ENCODE assay signal across 19 mouse cellular contexts in genomic region chr16:20735651-20736050, GRCm38 (mm10). TPM values are rescaled to one million over a fixed set of nuclear protein-coding genes. Genes with fewer than 3 reads are reported as not detected.
A peak's percentile ranks its signal among the peaks of the same experiment; 100 is the strongest.
DNase-seq lines count a peak whose midpoint lies in the region; TF ChIP-seq lines count a peak whose summit lies in the region.
"Had no signal": no experiment of that assay in that cellular context is flagged by ENCODE, and none has a peak within 500 bp of the region (broad histone marks: within the 10 kb centered on the region; RNA-seq: fewer than 3 reads in every experiment).

No protein-coding gene starts in this region.

- H3K4me3 ChIP-seq in layer of hippocampus, adult 2 months: no peak overlapping the region; the same call in 1 of the 2 replicates
- H3K4me3 ChIP-seq in left cerebral cortex, adult 2 months: no peak overlapping the region

- intact Hi-C loops in left cerebral cortex, postnatal 4 days (cut with DNase I): no loop called here
- intact Hi-C loops in left cerebral cortex, adult 2 months (cut with DNase I): no loop called here

- peak; percentile 62 to 72 for DNase-seq in cerebellum, postnatal 10 days
- DNase-seq in cerebellum, adult 9-11 months: no peak
- DNase-seq in layer of hippocampus, adult 2 months (ENCODE audit: low spot score in 2 of 2): no peak
- no peak for DNase-seq in layer of hippocampus, postnatal 36 days
- peak; percentile 70 for DNase-seq in left cerebral cortex, postnatal 4 days
- DNase-seq in left cerebral cortex, adult 2 months (ENCODE audit: extremely low spot score in 1 of 2, low spot score in 2 of 2): no peak
- DNase-seq: adrenal gland, adult 2 months; adrenal gland, adult 8-10 months; adrenal gland, postnatal 10 days; adrenal gland, postnatal 14 days; adrenal gland, postnatal 25 days; adrenal gland, postnatal 36 days; B cell, adult 2 months; cerebellum, adult 11 months; cerebellum, adult 11-12 months; cerebellum, adult 18-20 months had no signal

- TF ChIP-seq CTCF in layer of hippocampus, adult 2 months (conservative IDR thresholded peaks at IDR 0.05): no peak
- TF ChIP-seq CTCF in left cerebral cortex, adult 2 months (IDR thresholded peaks at IDR 0.05): no peak

- peak overlapping the region; percentile 99; the same call in 1 of the 2 replicates for H3K27ac ChIP-seq in layer of hippocampus, adult 2 months
- no peak overlapping the region for H3K27ac ChIP-seq in left cerebral cortex, adult 2 months

RNA-seq across cellular contexts. Expression of gene Thpo, which starts 1.3 kb away (rescaled TPM):
- total RNA-seq in layer of hippocampus, adult 2 months (2021): 10 to 100 TPM; 12.5 to 16.2 TPM
- 10 to 100 TPM; 14.1 to 15.8 TPM for total RNA-seq in layer of hippocampus, postnatal 36 days (2021)
- total RNA-seq in left cerebral cortex, postnatal 4 days (2021): 1 to 10 TPM; 1.2 to 2.3 TPM
- 1 to 10 TPM; 7.5 to 8.7 TPM for total RNA-seq in left cerebral cortex, adult 2 months (2021)
- total RNA-seq: G1E, MEL had no signal

RNA-seq across cellular contexts. Expression of gene Chrd, which starts 2.7 kb away (rescaled TPM):
- total RNA-seq in layer of hippocampus, adult 2 months (2021): 10 to 100 TPM; 87.0 to 90.7 TPM
- 10 to 100 TPM; 86.1 to 88.4 TPM for total RNA-seq in layer of hippocampus, postnatal 36 days (2021)
- total RNA-seq in left cerebral cortex, postnatal 4 days (2021): 10 to 100 TPM; 15.4 to 18.6 TPM
- 10 to 100 TPM; 50.5 to 56.3 TPM for total RNA-seq in left cerebral cortex, adult 2 months (2021)
- total RNA-seq: CH12.LX, MEL had no signal

RNA-seq across cellular contexts. Expression of gene Clcn2, which starts 18.1 kb away (rescaled TPM):
- total RNA-seq in layer of hippocampus, adult 2 months (2021): 10 to 100 TPM; 74.2 to 79.5 TPM
- 10 to 100 TPM; 66.0 to 71.3 TPM for total RNA-seq in layer of hippocampus, postnatal 36 days (2021)
- 10 to 100 TPM; 38.8 to 40.3 TPM for total RNA-seq in left cerebral cortex, postnatal 4 days (2021)
- 10 to 100 TPM; 74.8 to 79.3 TPM for total RNA-seq in left cerebral cortex, adult 2 months (2021)

RNA-seq across cellular contexts. Expression of gene Polr2h, which starts 18.2 kb away (rescaled TPM):
- 10 to 100 TPM; 26.1 TPM for total RNA-seq in layer of hippocampus, adult 2 months (2021)
- total RNA-seq in layer of hippocampus, postnatal 36 days (2021): 10 to 100 TPM; 24.8 to 24.9 TPM
- total RNA-seq in left cerebral cortex, postnatal 4 days (2021): 10 to 100 TPM; 30.5 to 32.0 TPM
- 10 to 100 TPM; 22.5 to 28.6 TPM for total RNA-seq in left cerebral cortex, adult 2 months (2021)

RNA-seq across cellular contexts. Expression of gene Fam131a, which starts 42.6 kb away (rescaled TPM):
- 100 to 1,000 TPM; 450 to 457 TPM for total RNA-seq in layer of hippocampus, adult 2 months (2021)
- 100 to 1,000 TPM; 415 to 465 TPM for total RNA-seq in layer of hippocampus, postnatal 36 days (2021)
- total RNA-seq in left cerebral cortex, postnatal 4 days (2021): 100 to 1,000 TPM; 101 to 115 TPM
- 100 to 1,000 TPM; 320 to 343 TPM for total RNA-seq in left cerebral cortex, adult 2 months (2021)
- total RNA-seq: MEL had no signal

Comparison
In these comparisons a context has a peak if more than half of its experiments do, and no peak if none do; other contexts are left out.
1. DNase-seq: peak in cerebellum, postnatal 10 days (2 of 2) and left cerebral cortex, postnatal 4 days (single experiment); none in cerebellum, adult 9-11 months (single experiment), layer of hippocampus, adult 2 months (0 of 2), layer of hippocampus, postnatal 36 days (0 of 2) and left cerebral cortex, adult 2 months (0 of 2).